7 mouse cellular contexts compared by ENCODE assay signal in the genomic region with DNA sequence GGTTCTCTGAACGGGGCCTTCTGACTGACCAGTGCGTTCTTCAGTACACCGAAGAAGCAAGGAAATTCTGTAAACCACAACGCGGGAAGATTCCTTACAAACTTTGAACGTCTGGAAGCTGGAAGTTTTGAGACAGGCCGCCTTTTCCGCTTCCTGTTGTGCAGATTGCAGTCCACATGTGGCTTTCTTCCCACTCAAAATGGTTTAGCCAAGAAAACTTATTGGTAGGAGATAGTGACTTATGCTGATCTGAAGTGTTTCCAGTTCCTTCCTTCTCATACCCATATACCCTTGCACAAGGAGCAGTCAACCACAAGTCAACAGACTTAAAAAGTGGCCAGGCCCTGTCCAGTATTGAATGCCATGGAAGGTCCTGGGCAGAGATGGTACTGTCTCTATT. TPM values are rescaled to one million over a fixed set of nuclear protein-coding genes. Genes with fewer than 3 reads are reported as not detected.
A peak's percentile ranks its signal among the peaks of the same experiment; 100 is the strongest.
DNase-seq lines count a peak whose midpoint lies in the region; ATAC-seq and TF ChIP-seq lines count a peak whose summit lies in the region.

No protein-coding gene starts in this region.

- H3K79me2 ChIP-seq in liver, adult 2 months (ENCODE audit: control insufficient read depth, insufficient read depth, low read length): peaks cover 11% of the 10 kb centered on the region; the same call in 1 of the 2 replicates

- no peak overlapping the region for H3K27ac ChIP-seq in liver, adult 2 months (replicated peaks; ENCODE audit: insufficient read depth, low read depth, low read length)
- H3K27ac ChIP-seq in forebrain, embryonic 10.5 days: no peak overlapping the region
- H3K27ac ChIP-seq in limb, embryonic 13.5 days: no peak overlapping the region
- H3K27ac ChIP-seq in small intestine, adult 2 months (ENCODE audit: insufficient read depth, low read depth, low read length): no peak overlapping the region

- peak overlapping the region; percentile 17; the same call in 1 of the 2 replicates for H3K4me3 ChIP-seq in liver, adult 2 months (ENCODE audit: insufficient read depth, low read depth, low read length)
- H3K4me3 ChIP-seq in forebrain, embryonic 10.5 days: peak overlapping the region; percentile 84
- H3K4me3 ChIP-seq in limb, embryonic 13.5 days: peak overlapping the region; percentile 75
- peak overlapping the region; percentile 27 for H3K4me3 ChIP-seq in small intestine, adult 2 months (ENCODE audit: low read depth, low read length)

- H3K9me3 ChIP-seq in forebrain, embryonic 10.5 days: no peaks in the 10 kb centered on the region
- H3K9me3 ChIP-seq in limb, embryonic 13.5 days: no peaks in the 10 kb centered on the region

- DNase-seq in liver, adult 2 months (ENCODE audit: extremely low read depth, low read depth, low spot score): no peak
- no peak for DNase-seq in liver
- DNase-seq in forebrain, embryonic 10.5 days (ENCODE audit: extremely low spot score, low spot score): no peak
- no peak for DNase-seq in left cerebral cortex, adult 9 months (ENCODE audit: low spot score in 2 of 2)

- no peak for TF ChIP-seq POLR2A in liver, adult 2 months (IDR thresholded peaks at IDR 0.05; ENCODE audit: extremely low read depth, insufficient read depth, low read length)
- no peak for TF ChIP-seq POLR2A in small intestine, adult 2 months (IDR thresholded peaks at IDR 0.05; ENCODE audit: low read depth, low read length)

- H3K4me1 ChIP-seq in liver, adult 2 months (ENCODE audit: control insufficient read depth, insufficient read depth, low read length): peaks cover 14% of the 10 kb centered on the region
- H3K4me1 ChIP-seq in forebrain, embryonic 10.5 days: peaks cover 30% of the 10 kb centered on the region
- H3K4me1 ChIP-seq in limb, embryonic 13.5 days: peaks cover 27% of the 10 kb centered on the region
- H3K4me1 ChIP-seq in small intestine, adult 2 months (ENCODE audit: control insufficient read depth, insufficient read depth, insufficient read length, low read length): peaks cover 11% of the 10 kb centered on the region; the same call in 1 of the 2 replicates

- 61% methylated on average over 8 of the region's 8 CpGs for WGBS in liver, adult 2 months
- WGBS in forebrain, embryonic 10.5 days: 66% methylated on average over 8 of the region's 8 CpGs
- 62% methylated on average over 8 of the region's 8 CpGs for WGBS in limb, embryonic 13.5 days
- 22% methylated on average over 8 of the region's 8 CpGs for WGBS in small intestine, adult 2 months

- peak overlapping the region; percentile 95 for H3K4me2 ChIP-seq in limb, embryonic 13.5 days (replicated peaks)

- H3K27me3 ChIP-seq in liver, adult 2 months (ENCODE audit: control insufficient read depth, insufficient read depth, low read length): no peaks in the 10 kb centered on the region
- peaks cover 10% of the 10 kb centered on the region for H3K27me3 ChIP-seq in forebrain, embryonic 10.5 days (ENCODE audit: poor library complexity, severe bottlenecking)
- H3K27me3 ChIP-seq in limb, embryonic 13.5 days: no peaks in the 10 kb centered on the region
- no peaks in the 10 kb centered on the region for H3K27me3 ChIP-seq in small intestine, adult 2 months (ENCODE audit: control insufficient read depth, insufficient read depth, low read length)

- TF ChIP-seq CTCF in liver, adult 2 months (IDR thresholded peaks at IDR 0.05; ENCODE audit: low read depth, low read length): no peak
- no peak for TF ChIP-seq CTCF in small intestine, adult 2 months (IDR thresholded peaks at IDR 0.05; ENCODE audit: extremely low read depth, insufficient read length, insufficient replicate concordance, low read depth, low read length)

- no peak overlapping the region for H3K9ac ChIP-seq in liver, adult 2 months (ENCODE audit: low read depth, low read length)
- H3K9ac ChIP-seq in limb, embryonic 13.5 days: peak overlapping the region; percentile 79

- ATAC-seq in limb, embryonic 13.5 days (ENCODE audit: low FRiP score, low read depth): no peak
- no peak for ATAC-seq in inflammation-experienced regulatory T-cells, adult 6 months

- H3K36me3 ChIP-seq in liver, adult 2 months (ENCODE audit: control insufficient read depth, insufficient read depth, low read length): peaks cover 10% of the 10 kb centered on the region
- H3K36me3 ChIP-seq in forebrain, embryonic 10.5 days (replicated peaks): peaks cover 24% of the 10 kb centered on the region
- H3K36me3 ChIP-seq in limb, embryonic 13.5 days: peaks cover 20% of the 10 kb centered on the region
- H3K36me3 ChIP-seq in small intestine, adult 2 months (ENCODE audit: control insufficient read depth, insufficient read depth, low read length): peaks cover 11% of the 10 kb centered on the region

RNA-seq across cellular contexts. Expression of a gene that starts 1.0 kb away (rescaled TPM):
- 0.27 and 0.46 TPM in 2 replicates for total RNA-seq in liver, adult 2 months (2014; rRNA removed)
- 0.93 and 1.1 TPM in 2 replicates for polyA plus RNA-seq in liver, adult 2 months (2012; rRNA removed)
- polyA plus RNA-seq in forebrain, embryonic 10.5 days (2016; fragmentation: Nextera tagmentation; extraction: Ambion mirVana): 2.3 and 3.8 TPM in 2 replicates
- 15.3 and 15.7 TPM in 2 replicates for polyA plus RNA-seq in limb, embryonic 13.5 days (2015; fragmentation: Nextera tagmentation; extraction: Ambion mirVana)
- polyA plus RNA-seq in small intestine, adult 2 months (2012; rRNA removed): 0.51 and 0.89 TPM in 2 replicates
- 1 to 10 TPM; 1.6 to 2.2 (median 2.1) TPM for polyA plus RNA-seq in inflammation-experienced regulatory T-cells, adult 6 months (2017; shearing (Covaris generic))

RNA-seq across cellular contexts. Expression of a gene that starts 1.3 kb away (rescaled TPM):
- total RNA-seq in liver, adult 2 months (2014; rRNA removed): 2.8 and 3.1 TPM in 2 replicates
- 8.6 and 8.9 TPM in 2 replicates for polyA plus RNA-seq in liver, adult 2 months (2012; rRNA removed)
- 20.9 and 21.4 TPM in 2 replicates for polyA plus RNA-seq in forebrain, embryonic 10.5 days (2016; fragmentation: Nextera tagmentation; extraction: Ambion mirVana)
- polyA plus RNA-seq in limb, embryonic 13.5 days (2015; fragmentation: Nextera tagmentation; extraction: Ambion mirVana): 19.3 and 21.3 TPM in 2 replicates
- 15.4 and 23.7 TPM in 2 replicates for polyA plus RNA-seq in small intestine, adult 2 months (2012; rRNA removed)
- 1 to 10 TPM; 6.7 to 7.2 (median 6.9) TPM for polyA plus RNA-seq in inflammation-experienced regulatory T-cells, adult 6 months (2017; shearing (Covaris generic))

RNA-seq across cellular contexts. Expression of a gene that starts 1.6 kb away (rescaled TPM):
- total RNA-seq in liver, adult 2 months (2014; rRNA removed): 0.20 and 0.65 TPM in 2 replicates
- polyA plus RNA-seq in liver, adult 2 months (2012; rRNA removed): 0.10 and 0.37 TPM in 2 replicates
- polyA plus RNA-seq in forebrain, embryonic 10.5 days (2016; fragmentation: Nextera tagmentation; extraction: Ambion mirVana): 10.9 and 11.6 TPM in 2 replicates
- polyA plus RNA-seq in limb, embryonic 13.5 days (2015; fragmentation: Nextera tagmentation; extraction: Ambion mirVana): 11.5 and 12.6 TPM in 2 replicates
- 0.11 TPM in 1 of 2 replicates, not detected in the other for polyA plus RNA-seq in small intestine, adult 2 months (2012; rRNA removed)
- polyA plus RNA-seq in inflammation-experienced regulatory T-cells, adult 6 months (2017; shearing (Covaris generic)): 1 to 10 TPM in 1 of 3 experiments, under 1 TPM in 2; 0.46 to 1.3 (median 0.57) TPM

RNA-seq across cellular contexts. Expression of a gene that starts 8.8 kb away (rescaled TPM):
- 21.3 and 22.2 TPM in 2 replicates for total RNA-seq in liver, adult 2 months (2014; rRNA removed)
- polyA plus RNA-seq in liver, adult 2 months (2012; rRNA removed): 18.6 and 19.8 TPM in 2 replicates
- 109 and 115 TPM in 2 replicates for polyA plus RNA-seq in forebrain, embryonic 10.5 days (2016; fragmentation: Nextera tagmentation; extraction: Ambion mirVana)
- polyA plus RNA-seq in limb, embryonic 13.5 days (2015; fragmentation: Nextera tagmentation; extraction: Ambion mirVana): 79.5 and 84.5 TPM in 2 replicates
- 8.5 and 10.8 TPM in 2 replicates for polyA plus RNA-seq in small intestine, adult 2 months (2012; rRNA removed)
- polyA plus RNA-seq in inflammation-experienced regulatory T-cells, adult 6 months (2017; shearing (Covaris generic)): 10 to 100 TPM; 34.2 to 43.2 (median 40.5) TPM

RNA-seq across cellular contexts. Expression of a gene that starts 15.9 kb away (rescaled TPM):
- total RNA-seq in liver, adult 2 months (2014; rRNA removed): 236 and 259 TPM in 2 replicates
- polyA plus RNA-seq in liver, adult 2 months (2012; rRNA removed): 193 and 230 TPM in 2 replicates
- polyA plus RNA-seq in forebrain, embryonic 10.5 days (2016; fragmentation: Nextera tagmentation; extraction: Ambion mirVana): 499 and 505 TPM in 2 replicates
- polyA plus RNA-seq in limb, embryonic 13.5 days (2015; fragmentation: Nextera tagmentation; extraction: Ambion mirVana): 328 and 347 TPM in 2 replicates
- polyA plus RNA-seq in small intestine, adult 2 months (2012; rRNA removed): 178 and 244 TPM in 2 replicates
- 100 to 1,000 TPM; 523 to 733 (median 603) TPM for polyA plus RNA-seq in inflammation-experienced regulatory T-cells, adult 6 months (2017; shearing (Covaris generic))

Comparison
In these comparisons a context has a peak if more than half of its experiments do, and no peak if none do; other contexts are left out.
1. H3K4me3 ChIP-seq: peak in every context shown above with its lines; median percentile 84 in forebrain, embryonic 10.5 days; 75 in limb, embryonic 13.5 days; 27 in small intestine, adult 2 months; 17 in liver, adult 2 months.